Mouse (Mus musculus) heart, embryonic 12.5 days (tissue): ENCODE results near the gene Ercc5. TPM values are rescaled to one million over a fixed set of nuclear protein-coding genes. Genes with fewer than 3 reads are reported as not detected.

ENCODE experiments used
- ATAC-seq: fragments of 200-750 bp; cut with Nextera tagmentation; 2 replicates; pipeline ENCODE4 v1.8.0; 2017; ENCODE audit warnings: moderate TSS enrichment, moderate library complexity; ENCODE audit not compliant: insufficient number of reproducible peaks, low FRiP score
- H3K27ac ChIP-seq: fragments of 300-500 bp; sonication (generic); 2 replicates; pipeline ENCODE4 v1.5.1; 2016; ENCODE audit warnings: mild to moderate bottlenecking, moderate library complexity; ENCODE audit not compliant: poor library complexity, severe bottlenecking
- H3K27me3 ChIP-seq: fragments of 300-500 bp; sonication (generic); replicated peaks from 2 replicates; pipeline ENCODE4 v1.6.1; 2016; ENCODE audit warnings: mild to moderate bottlenecking, moderate library complexity
- H3K36me3 ChIP-seq: fragments of 300-500 bp; sonication (generic); 2 replicates; pipeline ENCODE4 v1.6.1; 2016; ENCODE audit warnings: mild to moderate bottlenecking, moderate library complexity
- H3K4me1 ChIP-seq: fragments of 300-500 bp; sonication (generic); replicated peaks from 2 replicates; pipeline ENCODE4 v1.6.1; 2016; ENCODE audit warnings: mild to moderate bottlenecking
- H3K4me2 ChIP-seq: fragments of 300-500 bp; sonication (generic); 2 replicates; pipeline ENCODE4 v1.6.1; 2016; ENCODE audit warnings: mild to moderate bottlenecking, moderate library complexity
- H3K4me3 ChIP-seq: fragments of 300-500 bp; sonication (generic); 2 replicates; pipeline ENCODE4 v1.5.1; 2016; ENCODE audit warnings: mild to moderate bottlenecking
- H3K9ac ChIP-seq: fragments of 300-500 bp; sonication (generic); 2 replicates; pipeline ENCODE4 v1.6.1; 2016; ENCODE audit warnings: mild to moderate bottlenecking, moderate library complexity
- H3K9me3 ChIP-seq: fragments of 300-500 bp; sonication (generic); replicated peaks from 2 replicates; pipeline ENCODE4 v1.6.1; 2016; ENCODE audit warnings: mild to moderate bottlenecking, moderate library complexity
- WGBS: fragments of 180-500 bp; shearing (Covaris S2); methylation state at CpG from one replicate; pipeline ENCODE4 v1.1.7; 2016; 5-methylcytosine and 5-hydroxymethylcytosine counted together
- polyA plus RNA-seq: library from polyadenylated mRNA; unstranded; fragments of >200 nt; fragmentation: Nextera tagmentation; extraction: Ambion mirVana; gene quantifications from 2 replicates; pipeline ENCODE4 v1.2.1, GENCODE M21; 2016

The Ercc5 gene
- polyA plus RNA-seq, 1 experiment from 2014 or later, result 16.8 TPM

- H3K4me1 ChIP-seq, result no peaks in the 10 kb centered on the region
- no peaks in the 10 kb centered on the region for H3K9me3 ChIP-seq
- no peak for ATAC-seq
- peaks cover 43% of the 10 kb centered on the region for H3K36me3 ChIP-seq
- no peak overlapping the region for H3K4me3 ChIP-seq
- no peak overlapping the region for H3K4me2 ChIP-seq
- H3K27me3 ChIP-seq, result no peaks in the 10 kb centered on the region
- H3K27ac ChIP-seq, result no peak overlapping the region
- WGBS, result 85% methylated on average over 4 of the region's 4 CpGs
- no peak overlapping the region for H3K9ac ChIP-seq
These were observed 22.0 kb upstream of the Ercc5 start for GRCm38 (mm10) chr1:44125590-44125989.

- Histone ChIP-seq H3K36me3 (peaks cover 40% of the 10 kb centered on the region), H3K4me2 (no peak overlapping the region), H3K9ac (no peak overlapping the region), H3K27ac (no peak overlapping the region), H3K9me3 (no peaks in the 10 kb centered on the region), H3K4me1 (no peaks in the 10 kb centered on the region), H3K4me3 (no peak overlapping the region), H3K27me3 (no peaks in the 10 kb centered on the region)
- no peak for ATAC-seq
- 56% methylated on average over 4 of the region's 4 CpGs for WGBS
These were observed 17.5 kb upstream of the Ercc5 start for GRCm38 (mm10) chr1:44129929-44130581.

GRCm38 (mm10) chr1:44140232-44140631 lies 7.3 kb upstream of the Ercc5 start:
- peaks cover 59% of the 10 kb centered on the region for H3K36me3 ChIP-seq

GRCm38 (mm10) chr1:44142747-44143146 lies 4.8 kb upstream of the Ercc5 start:
- H3K27ac ChIP-seq, result no peak overlapping the region
- H3K4me2 ChIP-seq, result no peak overlapping the region
- H3K9me3 ChIP-seq, result no peaks in the 10 kb centered on the region
- no peaks in the 10 kb centered on the region for H3K4me1 ChIP-seq
- H3K4me3 ChIP-seq, result no peak overlapping the region
- no peak for ATAC-seq
- H3K9ac ChIP-seq, result no peak overlapping the region
- 83% methylated on average over 5 of the region's 5 CpGs for WGBS
- peaks cover 43% of the 10 kb centered on the region for H3K36me3 ChIP-seq
- H3K27me3 ChIP-seq, result no peaks in the 10 kb centered on the region

More at GRCm38 (mm10) chr1:44140232-44140631, 7.3 kb upstream of the Ercc5 start:
- Histone ChIP-seq H3K9me3 (no peaks in the 10 kb centered on the region), H3K4me2 (no peak overlapping the region), H3K4me1 (no peaks in the 10 kb centered on the region), H3K9ac (no peak overlapping the region), H3K27ac (no peak overlapping the region), H3K4me3 (no peak overlapping the region), H3K27me3 (no peaks in the 10 kb centered on the region)
- 81% methylated on average over 4 of the region's 4 CpGs for WGBS
- ATAC-seq, result no peak

GRCm38 (mm10) chr1:44148706-44149105 lies 1.2 kb downstream of the Ercc5 start:
- H3K9ac ChIP-seq, result 0 out of 2 replicates have a peak overlapping the region, but pooled peaks have one; percentile 88
- H3K4me2 ChIP-seq, result peak overlapping the region; percentile 80
- 0 out of 2 replicates have a peak, but pooled peaks cover 2% of the 10 kb centered on the region for H3K4me1 ChIP-seq
- no peaks in the 10 kb centered on the region for H3K27me3 ChIP-seq
- H3K36me3 ChIP-seq, result peaks cover 3% of the 10 kb centered on the region; the same call in 1 of the 2 replicates
- no peak for ATAC-seq
- H3K27ac ChIP-seq, result peak overlapping the region; percentile 94; the same call in 1 of the 2 replicates
- H3K4me3 ChIP-seq, result peak overlapping the region; percentile 81
- WGBS, result 50% methylated on average over 6 of the region's 6 CpGs
- no peaks in the 10 kb centered on the region for H3K9me3 ChIP-seq

GRCm38 (mm10) chr1:44155287-44155686 lies 7.7 kb downstream of the Ercc5 start:
- no peak overlapping the region for H3K27ac ChIP-seq
- H3K4me1 ChIP-seq, result no peaks in the 10 kb centered on the region
- H3K4me2 ChIP-seq, result no peak overlapping the region
- no peak overlapping the region for H3K9ac ChIP-seq
- H3K27me3 ChIP-seq, result no peaks in the 10 kb centered on the region
- no peaks in the 10 kb centered on the region for H3K9me3 ChIP-seq
- no peak for ATAC-seq
- no peak overlapping the region for H3K4me3 ChIP-seq
- peaks cover 25% of the 10 kb centered on the region for H3K36me3 ChIP-seq
- WGBS, result 92% methylated on average over 4 of the region's 4 CpGs

- H3K4me3 ChIP-seq, result no peak overlapping the region
- no peaks in the 10 kb centered on the region for H3K9me3 ChIP-seq
- WGBS, result 88% methylated on average over 6 of the region's 6 CpGs
- H3K36me3 ChIP-seq, result peaks cover 47% of the 10 kb centered on the region
- ATAC-seq, result no peak
- H3K27ac ChIP-seq, result no peak overlapping the region
- no peak overlapping the region for H3K4me2 ChIP-seq
- H3K4me1 ChIP-seq, result no peaks in the 10 kb centered on the region
- no peaks in the 10 kb centered on the region for H3K27me3 ChIP-seq
- no peak overlapping the region for H3K9ac ChIP-seq
These were observed 10.8 kb downstream of the Ercc5 start for GRCm38 (mm10) chr1:44158317-44158716.

GRCm38 (mm10) chr1:44161818-44162217 lies 14.3 kb downstream of the Ercc5 start:
- Histone ChIP-seq H3K36me3 (peaks cover 73% of the 10 kb centered on the region), H3K4me1 (no peaks in the 10 kb centered on the region), H3K9me3 (no peaks in the 10 kb centered on the region), H3K4me2 (no peak overlapping the region), H3K27me3 (no peaks in the 10 kb centered on the region), H3K9ac (no peak overlapping the region), H3K4me3 (no peak overlapping the region), H3K27ac (no peak overlapping the region)
- no peak for ATAC-seq
- WGBS, result 87% methylated on average over 6 of the region's 6 CpGs

- H3K4me2 ChIP-seq, result no peak overlapping the region
- H3K4me1 ChIP-seq, result no peaks in the 10 kb centered on the region
- H3K9ac ChIP-seq, result no peak overlapping the region
- H3K9me3 ChIP-seq, result no peaks in the 10 kb centered on the region; the same call in 1 of the 2 replicates
- H3K27ac ChIP-seq, result no peak overlapping the region
- H3K27me3 ChIP-seq, result no peaks in the 10 kb centered on the region
- H3K36me3 ChIP-seq, result peaks cover 79% of the 10 kb centered on the region
- no peak for ATAC-seq
- WGBS, result 94% methylated on average over 5 of the region's 5 CpGs
- H3K4me3 ChIP-seq, result no peak overlapping the region
These were observed 14.8 kb downstream of the Ercc5 start for GRCm38 (mm10) chr1:44162389-44162788.

- peaks cover 6% of the 10 kb centered on the region for H3K9me3 ChIP-seq
- H3K36me3 ChIP-seq, result peaks cover 73% of the 10 kb centered on the region
- H3K4me3 ChIP-seq, result no peak overlapping the region
- no peak overlapping the region for H3K9ac ChIP-seq
- H3K27me3 ChIP-seq, result no peaks in the 10 kb centered on the region
- WGBS, result 92% methylated on average over 3 of the region's 3 CpGs
- no peak overlapping the region for H3K4me2 ChIP-seq
- no peaks in the 10 kb centered on the region for H3K4me1 ChIP-seq
- ATAC-seq, result no peak
- H3K27ac ChIP-seq, result no peak overlapping the region
These were observed 20.4 kb downstream of the Ercc5 start for GRCm38 (mm10) chr1:44167859-44168383.

- H3K27ac ChIP-seq, result no peak overlapping the region
- H3K4me2 ChIP-seq, result no peak overlapping the region
- WGBS, result 90% methylated on average over 4 of the region's 4 CpGs
- peaks cover 78% of the 10 kb centered on the region for H3K36me3 ChIP-seq
- ATAC-seq, result no peak
- H3K4me3 ChIP-seq, result no peak overlapping the region
- peaks cover 6% of the 10 kb centered on the region for H3K9me3 ChIP-seq
- H3K9ac ChIP-seq, result no peak overlapping the region
- H3K4me1 ChIP-seq, result no peaks in the 10 kb centered on the region
- no peaks in the 10 kb centered on the region for H3K27me3 ChIP-seq
These were observed 25.1 kb downstream of the Ercc5 start for GRCm38 (mm10) chr1:44172656-44173055.
